Mouse (Mus musculus): ENCODE data around the gene Actg2. TPM values are rescaled to one million over a fixed set of nuclear protein-coding genes. Genes with fewer than 3 reads are reported as not detected.

Actg2 gene
- total and polyA plus RNA-seq, 3 experiments, result 0.07 to 0.27 TPM; not detected in 1

DNA sequence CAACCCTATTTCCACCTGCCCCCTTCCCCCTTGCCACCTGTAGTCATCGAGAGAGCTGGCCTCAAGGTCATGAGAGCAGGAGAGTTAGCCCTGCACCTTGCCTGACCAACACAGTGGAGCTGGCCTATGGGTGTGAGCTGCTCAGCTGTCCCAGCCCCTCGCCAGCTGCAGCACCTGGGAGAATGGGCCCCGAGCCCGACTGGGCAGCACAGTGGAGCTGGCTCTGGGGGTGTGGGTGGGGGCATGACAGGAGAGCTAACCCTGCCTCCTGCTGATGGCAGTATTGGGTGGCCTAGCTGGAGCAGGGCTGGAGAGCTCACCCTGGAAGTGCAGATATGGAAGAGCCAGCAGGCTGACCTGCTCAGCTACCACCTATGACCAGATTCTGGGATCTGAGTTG is 48.8 kb downstream of the Actg2 start:
- Histone ChIP-seq H3K9me3 (replicated peaks; ENCODE audit: insufficient read depth, low read length) (no peaks in the 10 kb centered on the region), H3K9ac (ENCODE audit: control insufficient read depth, low read depth, low read length, poor library complexity, severe bottlenecking) (no peak overlapping the region), H3K4me3 (ENCODE audit: control insufficient read depth in 1 of 2, insufficient read depth in 1 of 2, low read depth in 2 of 2, low read length in 2 of 2) (no peak overlapping the region), H3K27ac (ENCODE audit: control insufficient read depth, low read depth, low read length) (no peak overlapping the region), H3K4me1 (ENCODE audit: control insufficient read depth in 1 of 2, insufficient read depth in 2 of 2, low read length in 2 of 2) (peaks cover 4 to 6% of the 10 kb centered on the region in 2 experiments; a peak in 2 of 4 replicates), H3K27me3 (ENCODE audit: control insufficient read depth in 1 of 2, insufficient read depth in 2 of 2, low read length in 2 of 2) (no peaks in the 10 kb centered on the region), H3K36me3 (ENCODE audit: control insufficient read depth in 1 of 2, insufficient read depth in 2 of 2, low read length in 2 of 2) (peaks cover 0 to 2% of the 10 kb centered on the region in 2 experiments; a peak in 3 of 4 replicates), H3K79me2 (ENCODE audit: control insufficient read depth, insufficient read depth, low read length, poor library complexity) (no peaks in the 10 kb centered on the region; the same call in 1 of the 2 replicates)
- DNase-seq (ENCODE audit: low read depth, low spot score), result no peak
- TF ChIP-seq GATA1 (IDR thresholded peaks at IDR 0.05; ENCODE audit: low read depth, low read length), result no peak
- TF ChIP-seq BHLHE40 (IDR thresholded peaks at IDR 0.05; ENCODE audit: borderline replicate concordance, low read depth, low read length), result no peak
- TF ChIP-seq UBTF (IDR thresholded peaks at IDR 0.05; ENCODE audit: borderline replicate concordance, insufficient read depth, low read depth, low read length), result no peak
- no peak for TF ChIP-seq MAX (IDR thresholded peaks at IDR 0.05; ENCODE audit: low read length)
- no peak for TF ChIP-seq RCOR1 (IDR thresholded peaks at IDR 0.05; ENCODE audit: low read depth, low read length)
- TF ChIP-seq TAL1 (IDR thresholded peaks at IDR 0.05; ENCODE audit: low read length), result no peak
- TF ChIP-seq HCFC1 (IDR thresholded peaks at IDR 0.05; ENCODE audit: low read depth, low read length), result no peak

DNA sequence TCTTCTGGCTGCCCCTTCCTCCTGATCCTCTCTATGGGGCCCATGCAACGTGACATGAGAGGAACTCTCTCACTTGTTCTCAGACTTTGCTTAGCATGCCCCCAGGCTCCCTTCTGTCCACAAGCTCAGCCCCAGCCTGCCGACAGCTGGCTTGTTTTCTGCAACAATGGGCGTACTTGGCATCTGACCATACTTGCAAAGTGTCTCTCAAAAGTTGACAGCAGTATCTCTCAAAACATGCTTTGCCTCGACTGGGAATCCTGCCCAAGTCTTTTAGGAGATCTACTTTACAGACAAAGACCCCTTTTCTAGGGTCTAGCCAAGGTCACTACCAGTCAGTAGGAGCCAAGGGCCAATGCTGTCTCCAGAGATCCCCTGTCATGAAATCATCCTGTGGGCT is 50.2 kb downstream of the Actg2 start:
- peaks cover 5 to 6% of the 10 kb centered on the region in 2 experiments; a peak in 2 of 4 replicates for H3K4me1 ChIP-seq (ENCODE audit: control insufficient read depth in 1 of 2, insufficient read depth in 2 of 2, low read length in 2 of 2)

DNA sequence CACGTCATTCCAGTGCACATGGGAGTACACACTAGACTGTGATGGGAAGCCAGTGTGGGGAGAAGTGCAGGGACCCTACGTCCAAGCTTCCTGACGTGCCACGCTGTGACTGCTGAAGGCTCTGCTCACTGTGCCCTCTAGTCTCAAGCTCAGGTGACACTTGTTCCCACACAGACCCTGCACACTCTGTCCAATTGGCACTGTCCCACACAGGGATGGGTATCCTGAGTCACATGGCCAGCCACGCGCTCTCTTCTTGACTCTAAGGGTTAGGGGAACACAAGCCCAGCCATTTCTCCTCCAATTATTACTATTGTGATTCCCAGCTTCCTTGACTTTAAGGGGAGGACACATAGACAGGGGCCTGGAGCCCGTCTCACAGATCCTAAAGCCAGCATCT is 52.3 kb downstream of the Actg2 start:
- no peaks in the 10 kb centered on the region; a peak in 1 of 4 replicates for H3K36me3 ChIP-seq (ENCODE audit: control insufficient read depth in 1 of 2, insufficient read depth in 2 of 2, low read length in 2 of 2)
- no peak overlapping the region for H3K4me3 ChIP-seq (ENCODE audit: control insufficient read depth in 1 of 2, insufficient read depth in 1 of 2, low read depth in 2 of 2, low read length in 2 of 2)
- no peaks in the 10 kb centered on the region; the same call in 1 of the 2 replicates for H3K79me2 ChIP-seq (ENCODE audit: control insufficient read depth, insufficient read depth, low read length, poor library complexity)
- H3K4me1 ChIP-seq (ENCODE audit: control insufficient read depth in 1 of 2, insufficient read depth in 2 of 2, low read length in 2 of 2), result peaks cover 5 to 6% of the 10 kb centered on the region in 2 experiments; a peak in 2 of 4 replicates
- no peaks in the 10 kb centered on the region for H3K27me3 ChIP-seq (ENCODE audit: control insufficient read depth in 1 of 2, insufficient read depth in 2 of 2, low read length in 2 of 2)
- H3K9me3 ChIP-seq (replicated peaks; ENCODE audit: insufficient read depth, low read length), result no peaks in the 10 kb centered on the region
- no peak for DNase-seq (ENCODE audit: low read depth, low spot score)
- H3K9ac ChIP-seq (ENCODE audit: control insufficient read depth, low read depth, low read length, poor library complexity, severe bottlenecking), result no peak overlapping the region
- H3K27ac ChIP-seq (ENCODE audit: control insufficient read depth, low read depth, low read length), result no peak overlapping the region
- TF ChIP-seq ETS1 (IDR thresholded peaks at IDR 0.05; ENCODE audit: low read depth, low read length) (no peak), ZC3H11A (IDR thresholded peaks at IDR 0.05; ENCODE audit: low read depth, low read length) (no peak), EP300 (IDR thresholded peaks at IDR 0.05; ENCODE audit: low read depth in 1 of 2, low read length in 2 of 2) (no peak), TCF12 (IDR thresholded peaks at IDR 0.05; ENCODE audit: low read depth, low read length) (no peak)

More for the DNA sequence above, 50.2 kb downstream of the Actg2 start:
- Histone ChIP-seq H3K9me3 (replicated peaks; ENCODE audit: insufficient read depth, low read length) (no peaks in the 10 kb centered on the region), H3K27me3 (ENCODE audit: control insufficient read depth in 1 of 2, insufficient read depth in 2 of 2, low read length in 2 of 2) (no peaks in the 10 kb centered on the region), H3K27ac (ENCODE audit: control insufficient read depth, low read depth, low read length) (no peak overlapping the region), H3K79me2 (ENCODE audit: control insufficient read depth, insufficient read depth, low read length, poor library complexity) (no peaks in the 10 kb centered on the region; the same call in 1 of the 2 replicates), H3K36me3 (ENCODE audit: control insufficient read depth in 1 of 2, insufficient read depth in 2 of 2, low read length in 2 of 2) (peaks cover 0 to 2% of the 10 kb centered on the region in 2 experiments; a peak in 3 of 4 replicates), H3K9ac (ENCODE audit: control insufficient read depth, low read depth, low read length, poor library complexity, severe bottlenecking) (no peak overlapping the region), H3K4me3 (ENCODE audit: control insufficient read depth in 1 of 2, insufficient read depth in 1 of 2, low read depth in 2 of 2, low read length in 2 of 2) (no peak overlapping the region)
- TF ChIP-seq ZNF384 (IDR thresholded peaks at IDR 0.05; ENCODE audit: low read depth, low read length) (no peak), USF2 (IDR thresholded peaks at IDR 0.05; ENCODE audit: borderline replicate concordance in 1 of 2, insufficient read depth in 1 of 2, low read depth in 1 of 2, low read length in 2 of 2) (no peak), EP300 (IDR thresholded peaks at IDR 0.05; ENCODE audit: low read depth in 1 of 2, low read length in 2 of 2) (no peak), HCFC1 (IDR thresholded peaks at IDR 0.05; ENCODE audit: low read depth, low read length) (no peak), POLR2AphosphoS2 (IDR thresholded peaks at IDR 0.05; ENCODE audit: low read length) (no peak), E2F4 (IDR thresholded peaks at IDR 0.05; ENCODE audit: borderline replicate concordance, low read depth, low read length) (no peak), MEF2A (IDR thresholded peaks at IDR 0.05; ENCODE audit: extremely low read depth, insufficient replicate concordance, low read depth, low read length, poor library complexity, severe bottlenecking) (no peak), RCOR1 (IDR thresholded peaks at IDR 0.05; ENCODE audit: low read depth, low read length) (no peak), MYC (IDR thresholded peaks at IDR 0.05; ENCODE audit: low read depth, low read length) (no peak), CHD1 (IDR thresholded peaks at IDR 0.05; ENCODE audit: low read depth, low read length) (no peak), TCF12 (IDR thresholded peaks at IDR 0.05; ENCODE audit: low read depth, low read length) (no peak), MXI1 (IDR thresholded peaks at IDR 0.05; ENCODE audit: low read depth, low read length) (no peak), UBTF (IDR thresholded peaks at IDR 0.05; ENCODE audit: borderline replicate concordance, insufficient read depth, low read depth, low read length) (no peak), TBP (IDR thresholded peaks at IDR 0.05; ENCODE audit: low read depth, low read length) (no peak), POLR2AphosphoS5 (IDR thresholded peaks at IDR 0.05; ENCODE audit: borderline replicate concordance, low read depth, low read length) (no peak), USF1 (IDR thresholded peaks at IDR 0.05; ENCODE audit: low read depth, low read length) (no peak), ZKSCAN1 (IDR thresholded peaks at IDR 0.05; ENCODE audit: low read depth, low read length) (no peak), BHLHE40 (IDR thresholded peaks at IDR 0.05; ENCODE audit: borderline replicate concordance, low read depth, low read length) (no peak), ZMIZ1 (IDR thresholded peaks at IDR 0.05; ENCODE audit: low read depth, low read length) (no peak)
- DNase-seq (ENCODE audit: low read depth, low spot score), result no peak

All from MEL (cell line).